Mouse (Mus musculus) lung, adult 18-20 months (tissue): ENCODE data around the gene Ccdc171.
"Not testable (repeated sequence)": the region's sequence is repeated elsewhere in the genome, so short reads cannot be mapped to it uniquely, and the experiment has no call there.

ENCODE experiments used
- DNase-seq, 2 experiments: peaks; one replicate each; pipeline ENCODE4 v3.0.0; 2022; ENCODE audit warnings: mixed read lengths in 2 of 2

Gene Ccdc171

GRCm38 (mm10) chr4:83524843-83525689 is at the start of gene Ccdc171:
TSS of gene Ccdc171 (plus strand) at chr4:83525545.
- DNase-seq = peak; percentile 92 to 95

GRCm38 (mm10) chr4:83485250-83485649 is 40.1 kb upstream of the Ccdc171 start:
- no peak for DNase-seq

- peak; percentile 79 to 86 for DNase-seq
Measured at GRCm38 (mm10) chr4:83485735-83486116, 39.6 kb upstream of the Ccdc171 start.

GRCm38 (mm10) chr4:83486117-83486901 is 39.0 kb upstream of the Ccdc171 start, which contains the start of gene Psip1:
TSS of gene Psip1 (minus strand) at chr4:83486459.
- peak; percentile 82 to 85 for DNase-seq

- DNase-seq = no peak
Measured at GRCm38 (mm10) chr4:83489121-83489520, 36.2 kb upstream of the Ccdc171 start.

GRCm38 (mm10) chr4:83493112-83493511 is 32.2 kb upstream of the Ccdc171 start:
- DNase-seq = no peak

GRCm38 (mm10) chr4:83497013-83497412 is 28.3 kb upstream of the Ccdc171 start:
- DNase-seq = not testable (repeated sequence)

- DNase-seq = no peak
Measured at GRCm38 (mm10) chr4:83500154-83501036, 24.9 kb upstream of the Ccdc171 start.

- DNase-seq = no peak
Measured at GRCm38 (mm10) chr4:83501037-83501430, 24.3 kb upstream of the Ccdc171 start.

- no peak for DNase-seq
Measured at GRCm38 (mm10) chr4:83509600-83509999, 15.7 kb upstream of the Ccdc171 start.

- DNase-seq = no peak
Measured at GRCm38 (mm10) chr4:83511083-83511482, 14.3 kb upstream of the Ccdc171 start.

- no peak for DNase-seq
Measured at GRCm38 (mm10) chr4:83512217-83512616, 13.1 kb upstream of the Ccdc171 start.

GRCm38 (mm10) chr4:83512644-83513043 is 12.7 kb upstream of the Ccdc171 start:
- DNase-seq = no peak

- no peak for DNase-seq
Measured at GRCm38 (mm10) chr4:83514183-83514582, 11.2 kb upstream of the Ccdc171 start.

GRCm38 (mm10) chr4:83514976-83515669 is 10.2 kb upstream of the Ccdc171 start:
- DNase-seq = no peak

GRCm38 (mm10) chr4:83516144-83516543 is 9.2 kb upstream of the Ccdc171 start:
- not testable (repeated sequence) for DNase-seq

GRCm38 (mm10) chr4:83519148-83519547 is 6.2 kb upstream of the Ccdc171 start:
- DNase-seq = peak in 1 of 2 experiments; percentile 21

- DNase-seq = no peak
Measured at GRCm38 (mm10) chr4:83519807-83520206, 5.5 kb upstream of the Ccdc171 start.

GRCm38 (mm10) chr4:83520308-83520707 is 5.0 kb upstream of the Ccdc171 start:
- no peak for DNase-seq

GRCm38 (mm10) chr4:83522066-83522465 is 3.3 kb upstream of the Ccdc171 start:
- no peak for DNase-seq

- DNase-seq = no peak
Measured at GRCm38 (mm10) chr4:83524456-83524842, 896 bp upstream of the Ccdc171 start.

- peak in 1 of 2 experiments; percentile 55 for DNase-seq
Measured at GRCm38 (mm10) chr4:83525690-83526055, 328 bp downstream of the Ccdc171 start.
